ENCODE assay signal across 26 mouse cellular contexts in the genomic region with DNA sequence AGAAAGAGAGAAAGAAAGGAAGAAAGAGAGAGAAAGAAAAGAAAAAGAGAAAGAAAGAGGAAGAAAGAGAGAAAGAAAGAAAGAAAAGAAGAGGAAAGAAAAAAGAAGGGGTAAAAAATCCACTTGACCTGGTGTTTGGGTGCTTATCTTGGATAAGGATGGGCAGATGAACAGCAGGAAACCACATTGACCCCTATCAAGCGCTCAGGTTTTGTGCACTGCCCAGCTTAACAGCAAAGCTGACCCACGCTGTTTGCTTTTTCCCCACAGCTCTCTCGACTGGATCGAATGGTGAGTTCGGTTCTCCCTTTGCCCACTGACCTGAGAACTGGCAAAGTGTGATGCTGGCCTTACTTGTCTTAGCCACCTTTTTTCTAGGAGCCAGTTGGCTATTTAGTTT. TPM values are rescaled to one million over a fixed set of nuclear protein-coding genes. Genes with fewer than 3 reads are reported as not detected.
A peak's percentile ranks its signal among the peaks of the same experiment; 100 is the strongest.
DNase-seq lines count a peak whose midpoint lies in the region; ATAC-seq and TF ChIP-seq lines count a peak whose summit lies in the region.
"Had no signal": no experiment of that assay in that cellular context is flagged by ENCODE, and none has a peak within 500 bp of the region (broad histone marks: within the 10 kb centered on the region; RNA-seq: fewer than 3 reads in every experiment).

No protein-coding gene starts in this region.

- DNase-seq in liver (peak; percentile 25), 416B (ENCODE audit: low read depth) (peak; percentile 85)
- DNase-seq in liver, postnatal 0 days, result no peak
- DNase-seq in liver, embryonic 11.5 days (ENCODE audit: low spot score), result no peak
- no peak for DNase-seq in liver, embryonic 14.5 days (ENCODE audit: low read depth in 3 of 3, low spot score in 3 of 3)
- no peak for DNase-seq in c-Kit-positive CD71-positive TER-119-positive erythroid progenitor cells, embryonic 14.5 days (ENCODE audit: low spot score)
- DNase-seq: adrenal gland, adult 2 months; adrenal gland, postnatal 25 days; B cell, adult 2 months; cerebellum, adult 18-20 months; cerebellum, adult 9-10 months; cerebellum, postnatal 14 days; gastrocnemius, adult 2 months; gastrocnemius, postnatal 14 days; heart, adult 11 months had no signal

- no peaks in the 10 kb centered on the region for H3K9me3 ChIP-seq in liver, postnatal 0 days (ENCODE audit: low read length)
- H3K9me3 ChIP-seq in liver, embryonic 11.5 days (ENCODE audit: control insufficient read depth, low read length), result no peaks in the 10 kb centered on the region
- H3K9me3 ChIP-seq in liver, embryonic 14.5 days (ENCODE audit: control insufficient read depth, low read length), result no peaks in the 10 kb centered on the region
- no peaks in the 10 kb centered on the region for H3K9me3 ChIP-seq in intestine, postnatal 0 days (ENCODE audit: control insufficient read depth)
- H3K9me3 ChIP-seq: embryonic facial prominence, embryonic 12.5 days; embryonic facial prominence, embryonic 15.5 days; forebrain, embryonic 12.5 days; forebrain, embryonic 15.5 days; G1E; hindbrain, embryonic 12.5 days; hindbrain, embryonic 15.5 days had no signal

- TF ChIP-seq CTCF in liver, postnatal 0 days (IDR thresholded peaks at IDR 0.05; ENCODE audit: low read depth), result no peak
- no peak for TF ChIP-seq CTCF in liver, embryonic 14.5 days (IDR thresholded peaks at IDR 0.05; ENCODE audit: low read depth)
- TF ChIP-seq CTCF in intestine, postnatal 0 days (IDR thresholded peaks at IDR 0.05; ENCODE audit: low read depth), result no peak

- H3K36me3 ChIP-seq in liver, postnatal 0 days (replicated peaks; ENCODE audit: insufficient read depth, low read length), result peaks cover 19% of the 10 kb centered on the region
- H3K36me3 ChIP-seq in liver, embryonic 11.5 days (ENCODE audit: control insufficient read depth, insufficient read depth, low read length), result no peaks in the 10 kb centered on the region
- no peaks in the 10 kb centered on the region for H3K36me3 ChIP-seq in liver, embryonic 14.5 days (replicated peaks; ENCODE audit: control insufficient read depth, insufficient read depth, low read depth)
- peaks cover 5% of the 10 kb centered on the region; the same call in 1 of the 2 replicates for H3K36me3 ChIP-seq in intestine, postnatal 0 days (ENCODE audit: control insufficient read depth, insufficient read depth)
- H3K36me3 ChIP-seq: embryonic facial prominence, embryonic 12.5 days; forebrain, embryonic 12.5 days; forebrain, embryonic 15.5 days; G1E; hindbrain, embryonic 12.5 days; hindbrain, embryonic 15.5 days had no signal

- H3K27ac ChIP-seq in liver, postnatal 0 days (ENCODE audit: low read depth), result no peak overlapping the region
- no peak overlapping the region for H3K27ac ChIP-seq in liver, embryonic 11.5 days (ENCODE audit: low read depth, low read length)
- H3K27ac ChIP-seq in liver, embryonic 14.5 days, result no peak overlapping the region
- H3K27ac ChIP-seq in intestine, postnatal 0 days (ENCODE audit: low read depth, low read length), result no peak overlapping the region
- H3K27ac ChIP-seq: embryonic facial prominence, embryonic 12.5 days; embryonic facial prominence, embryonic 15.5 days; forebrain, embryonic 12.5 days; forebrain, embryonic 15.5 days; gastrocnemius, adult 2 months; hindbrain, embryonic 12.5 days; hindbrain, embryonic 15.5 days had no signal

- H3K9ac ChIP-seq in liver, postnatal 0 days (replicated peaks), result no peak overlapping the region
- no peak overlapping the region for H3K9ac ChIP-seq in liver, embryonic 11.5 days (ENCODE audit: low read depth, low read length)
- no peak overlapping the region for H3K9ac ChIP-seq in liver, embryonic 14.5 days (replicated peaks)
- H3K9ac ChIP-seq in intestine, postnatal 0 days (ENCODE audit: low read depth, low read length), result no peak overlapping the region
- H3K9ac ChIP-seq: embryonic facial prominence, embryonic 12.5 days; embryonic facial prominence, embryonic 15.5 days; forebrain, embryonic 12.5 days; forebrain, embryonic 15.5 days; hindbrain, embryonic 12.5 days; hindbrain, embryonic 15.5 days had no signal

- H3K4me2 ChIP-seq in liver, postnatal 0 days (ENCODE audit: low read depth, low read length), result no peak overlapping the region
- peak overlapping the region; percentile 61 for H3K4me2 ChIP-seq in liver, embryonic 11.5 days
- H3K4me2 ChIP-seq in liver, embryonic 14.5 days (ENCODE audit: low read depth), result peak overlapping the region; percentile 28
- H3K4me2 ChIP-seq in intestine, postnatal 0 days (replicated peaks; ENCODE audit: low read depth), result no peak overlapping the region
- H3K4me2 ChIP-seq: embryonic facial prominence, embryonic 12.5 days; embryonic facial prominence, embryonic 15.5 days; forebrain, embryonic 12.5 days; forebrain, embryonic 15.5 days; heart, embryonic 11.5 days; hindbrain, embryonic 12.5 days; hindbrain, embryonic 15.5 days had no signal

- no peaks in the 10 kb centered on the region for H3K27me3 ChIP-seq in liver, postnatal 0 days (ENCODE audit: insufficient read depth, low read length)
- no peaks in the 10 kb centered on the region for H3K27me3 ChIP-seq in liver, embryonic 11.5 days (replicated peaks; ENCODE audit: control insufficient read depth, insufficient read depth, low read length)
- H3K27me3 ChIP-seq in liver, embryonic 14.5 days (ENCODE audit: control insufficient read depth, insufficient read depth, low read length), result no peaks in the 10 kb centered on the region
- no peaks in the 10 kb centered on the region for H3K27me3 ChIP-seq in intestine, postnatal 0 days (replicated peaks; ENCODE audit: control insufficient read depth, insufficient read depth, low read length)
- H3K27me3 ChIP-seq: CH12.LX; embryonic facial prominence, embryonic 12.5 days; embryonic facial prominence, embryonic 15.5 days; forebrain, embryonic 12.5 days; forebrain, embryonic 15.5 days; hindbrain, embryonic 12.5 days; hindbrain, embryonic 15.5 days had no signal

- no peak overlapping the region for H3K4me3 ChIP-seq in liver, postnatal 0 days (ENCODE audit: low read depth, low read length)
- 0 out of 2 replicates have a peak overlapping the region, but pooled peaks have one; percentile 4 for H3K4me3 ChIP-seq in liver, embryonic 11.5 days (ENCODE audit: low read depth, low read length)
- H3K4me3 ChIP-seq in liver, embryonic 14.5 days (ENCODE audit: insufficient read depth in 1 of 2, low read depth in 2 of 2, low read length in 2 of 2), result no peak overlapping the region
- no peak overlapping the region for H3K4me3 ChIP-seq in intestine, postnatal 0 days (ENCODE audit: low read depth, low read length)
- H3K4me3 ChIP-seq: embryonic facial prominence, embryonic 12.5 days; embryonic facial prominence, embryonic 15.5 days; forebrain, embryonic 12.5 days; forebrain, embryonic 15.5 days; gastrocnemius, adult 2 months; hindbrain, embryonic 12.5 days; hindbrain, embryonic 15.5 days had no signal

- TF ChIP-seq EP300 in liver, postnatal 0 days (IDR thresholded peaks at IDR 0.05; ENCODE audit: low read depth), result no peak
- no peak for TF ChIP-seq EP300 in liver, embryonic 14.5 days (IDR thresholded peaks at IDR 0.05; ENCODE audit: low read depth)

- WGBS in liver, postnatal 0 days (ENCODE audit: insufficient replicate concordance), result 47% methylated on average over 5 of the region's 5 CpGs
- 34% methylated on average over 5 of the region's 5 CpGs for WGBS in liver, embryonic 11.5 days
- WGBS in liver, embryonic 14.5 days (ENCODE audit: insufficient replicate concordance), result 14% methylated on average over 5 of the region's 5 CpGs
- 81% methylated on average over 5 of the region's 5 CpGs for WGBS in intestine, postnatal 0 days

- H3K4me1 ChIP-seq in liver, postnatal 0 days (ENCODE audit: insufficient read depth), result no peaks in the 10 kb centered on the region
- H3K4me1 ChIP-seq in liver, embryonic 11.5 days (replicated peaks; ENCODE audit: control insufficient read depth, insufficient read depth, low read length), result peaks cover 3% of the 10 kb centered on the region; the same call in 1 of the 2 replicates
- H3K4me1 ChIP-seq in liver, embryonic 14.5 days (replicated peaks; ENCODE audit: control insufficient read depth in 2 of 2, insufficient read depth in 2 of 2, low read length in 1 of 2), result peaks cover 0 to 7% of the 10 kb centered on the region in 2 experiments; a peak in 1 of 4 replicates
- H3K4me1 ChIP-seq in intestine, postnatal 0 days (replicated peaks; ENCODE audit: control insufficient read depth, insufficient read depth, low read length), result no peaks in the 10 kb centered on the region
- H3K4me1 ChIP-seq: embryonic facial prominence, embryonic 12.5 days; embryonic facial prominence, embryonic 15.5 days; forebrain, embryonic 12.5 days; hindbrain, embryonic 12.5 days; hindbrain, embryonic 15.5 days had no signal

- ATAC-seq in liver, postnatal 0 days, result no peak
- ATAC-seq in liver, embryonic 11.5 days (replicated peaks; ENCODE audit: low FRiP score), result 0 out of 2 replicates have a peak, but pooled peaks have one; percentile 53
- no peak for ATAC-seq in liver, embryonic 14.5 days (ENCODE audit: insufficient read depth)
- no peak for ATAC-seq in intestine, postnatal 0 days
- ATAC-seq in erythroid progenitor cell, adult 5-6 weeks (replicated peaks; ENCODE audit: low FRiP score, poor library complexity, severe bottlenecking), result no peak
- ATAC-seq: forebrain, embryonic 15.5 days had no signal

RNA-seq across cellular contexts. Expression of a gene that starts 36.8 kb away (rescaled TPM):
- 6.1 and 6.8 TPM in 2 replicates for polyA plus RNA-seq in liver, postnatal 0 days (2015; fragmentation: Nextera tagmentation; extraction: Ambion mirVana)
- polyA plus RNA-seq in liver, embryonic 11.5 days (2014; fragmentation: Nextera tagmentation; extraction: Ambion mirVana), result 6.4 and 7.2 TPM in 2 replicates
- polyA plus RNA-seq in liver, embryonic 14.5 days (2012; rRNA removed), result 2.1 and 2.2 TPM in 2 replicates
- polyA plus RNA-seq in liver, embryonic 14.5 days (2014; fragmentation: Nextera tagmentation; extraction: Ambion mirVana), result 2.3 and 3.1 TPM in 2 replicates
- 47.0 and 55.7 TPM in 2 replicates for polyA plus RNA-seq in intestine, postnatal 0 days (2015; fragmentation: Nextera tagmentation; extraction: Ambion mirVana)
- total RNA-seq in erythroid progenitor cell, adult 5-6 weeks (2015; ENCODE audit: low replicate concordance), result 0.84 and 2.2 TPM in 2 replicates
- total RNA-seq in erythroid progenitor cell, adult 5-6 weeks (2017; ENCODE audit: low replicate concordance), result 1.0 and 4.8 TPM in 2 replicates

Comparison
In these comparisons a context has a peak if more than half of its experiments do, and no peak if none do; other contexts are left out.
1. DNase-seq: peak in liver (single experiment) and 416B (single experiment); none in liver, postnatal 0 days (single experiment), liver, embryonic 11.5 days (single experiment), liver, embryonic 14.5 days (0 of 3) and c-Kit-positive CD71-positive TER-119-positive erythroid progenitor cells, embryonic 14.5 days (single experiment).
2. H3K4me2 ChIP-seq: peak in liver, embryonic 11.5 days (single experiment) and liver, embryonic 14.5 days (single experiment); none in liver, postnatal 0 days (single experiment) and intestine, postnatal 0 days (single experiment).